Comparison of ENCODE assay signal across 16 mouse cellular contexts in genomic region chr17:50557566-50558238, GRCm38 (mm10). TPM values are rescaled to one million over a fixed set of nuclear protein-coding genes. Genes with fewer than 3 reads are reported as not detected.
DNase-seq lines count a peak whose midpoint lies in the region; ATAC-seq and TF ChIP-seq lines count a peak whose summit lies in the region.
"Had no signal": no experiment of that assay in that cellular context is flagged by ENCODE, and none has a peak within 500 bp of the region (broad histone marks: within the 10 kb centered on the region; RNA-seq: fewer than 3 reads in every experiment).

No protein-coding gene starts in this region.

- DNase-seq in cerebellum, postnatal 10 days: peak; percentile 27 to 34
- DNase-seq in cerebellum, adult 11-12 months: no peak
- no peak for DNase-seq in heart, postnatal 0 days (ENCODE audit: low spot score)
- DNase-seq in heart, postnatal 25 days (ENCODE audit: low spot score): no peak
- DNase-seq in midbrain, embryonic 11.5 days (ENCODE audit: low spot score, missing footprints): peak; percentile 65
- DNase-seq in midbrain, embryonic 10.5 days (ENCODE audit: low spot score): no peak
- DNase-seq in mesoderm, embryonic 11.5 days (ENCODE audit: low read depth, low spot score): peak; percentile 18
- no peak for DNase-seq in thymus, postnatal 0 days (ENCODE audit: low spot score)
- DNase-seq: B cell, adult 2 months; gastrocnemius, postnatal 10 days; kidney, postnatal 10 days; right cerebral cortex, postnatal 4 days; thymus, postnatal 25 days had no signal

- TF ChIP-seq EP300 in heart, postnatal 0 days (IDR thresholded peaks at IDR 0.05; ENCODE audit: low read depth): no peak

- H3K27ac ChIP-seq in heart, postnatal 0 days (ENCODE audit: low read depth): no peak overlapping the region
- no peak overlapping the region for H3K27ac ChIP-seq in midbrain, embryonic 11.5 days (ENCODE audit: low read depth, low read length)
- H3K27ac ChIP-seq in midbrain, embryonic 10.5 days (replicated peaks): no peak overlapping the region
- H3K27ac ChIP-seq: limb, embryonic 12.5 days had no signal

- H3K9ac ChIP-seq in heart, postnatal 0 days (replicated peaks; ENCODE audit: low read depth, low read length): no peak overlapping the region
- no peak overlapping the region for H3K9ac ChIP-seq in midbrain, embryonic 11.5 days (ENCODE audit: low read length)
- H3K9ac ChIP-seq: limb, embryonic 12.5 days had no signal

- WGBS in heart, postnatal 0 days: 88% methylated on average over 12 of the region's 12 CpGs
- 88% methylated on average over 12 of the region's 12 CpGs for WGBS in midbrain, embryonic 11.5 days
- WGBS in midbrain, embryonic 10.5 days: 89% methylated on average over 12 of the region's 12 CpGs

- no peaks in the 10 kb centered on the region for H3K9me3 ChIP-seq in heart, postnatal 0 days (replicated peaks; ENCODE audit: control insufficient read depth, low read length)
- H3K9me3 ChIP-seq in midbrain, embryonic 11.5 days (ENCODE audit: control insufficient read depth, low read length): no peaks in the 10 kb centered on the region
- no peaks in the 10 kb centered on the region for H3K9me3 ChIP-seq in midbrain, embryonic 10.5 days (replicated peaks)
- H3K9me3 ChIP-seq: limb, embryonic 12.5 days had no signal

- no peaks in the 10 kb centered on the region for H3K4me1 ChIP-seq in heart, postnatal 0 days (ENCODE audit: control insufficient read depth, insufficient read depth)
- H3K4me1 ChIP-seq in midbrain, embryonic 11.5 days (ENCODE audit: control insufficient read depth, insufficient read depth, low read length): no peaks in the 10 kb centered on the region
- H3K4me1 ChIP-seq in midbrain, embryonic 10.5 days: no peaks in the 10 kb centered on the region

- intact Hi-C loops in heart, postnatal 25 days (cut with DNase I): no loop called here

- ATAC-seq in heart, postnatal 0 days (ENCODE audit: insufficient read depth, low read depth): no peak
- ATAC-seq in midbrain, embryonic 11.5 days (ENCODE audit: low FRiP score): no peak

- H3K36me3 ChIP-seq in heart, postnatal 0 days (replicated peaks; ENCODE audit: control insufficient read depth, insufficient read depth, low read length): no peaks in the 10 kb centered on the region
- no peaks in the 10 kb centered on the region for H3K36me3 ChIP-seq in midbrain, embryonic 11.5 days (ENCODE audit: control insufficient read depth, insufficient read depth, low read length)
- H3K36me3 ChIP-seq in midbrain, embryonic 10.5 days: no peaks in the 10 kb centered on the region
- H3K36me3 ChIP-seq: G1E; limb, embryonic 12.5 days had no signal

- no peak overlapping the region for H3K4me2 ChIP-seq in heart, postnatal 0 days (ENCODE audit: low read depth, low read length)
- no peak overlapping the region for H3K4me2 ChIP-seq in midbrain, embryonic 11.5 days
- H3K4me2 ChIP-seq: limb, embryonic 12.5 days had no signal

- H3K27me3 ChIP-seq in heart, postnatal 0 days (ENCODE audit: control insufficient read depth, insufficient read depth, low read length): no peaks in the 10 kb centered on the region
- H3K27me3 ChIP-seq in midbrain, embryonic 11.5 days (ENCODE audit: control insufficient read depth, insufficient read depth, low read length): no peaks in the 10 kb centered on the region
- H3K27me3 ChIP-seq in midbrain, embryonic 10.5 days (ENCODE audit: low read depth, poor library complexity, severe bottlenecking): no peaks in the 10 kb centered on the region
- H3K27me3 ChIP-seq: limb, embryonic 12.5 days had no signal

- no peak overlapping the region for H3K4me3 ChIP-seq in heart, postnatal 0 days (ENCODE audit: low read depth, low read length)
- no peak overlapping the region for H3K4me3 ChIP-seq in midbrain, embryonic 11.5 days (ENCODE audit: low read depth, low read length)
- H3K4me3 ChIP-seq in midbrain, embryonic 10.5 days: no peak overlapping the region
- H3K4me3 ChIP-seq: limb, embryonic 12.5 days; myocyte had no signal

- TF ChIP-seq CTCF in heart, postnatal 0 days (IDR thresholded peaks at IDR 0.05; ENCODE audit: low read depth): peak; percentile 31

RNA-seq across cellular contexts. Expression of gene Plcl2, which starts 48.5 kb away (rescaled TPM):
- total RNA-seq in heart, postnatal 0 days (2014; rRNA removed; ENCODE audit: low replicate concordance): 11.4 and 22.7 TPM in 2 replicates
- polyA plus RNA-seq in heart, postnatal 0 days (2015; fragmentation: Nextera tagmentation; extraction: Ambion mirVana): 2.4 and 3.0 TPM in 2 replicates
- 1 to 10 TPM; 8.3 to 9.5 TPM for total RNA-seq in heart, postnatal 25 days (2021)
- 6.1 and 6.5 TPM in 2 replicates for polyA plus RNA-seq in midbrain, embryonic 11.5 days (2014; fragmentation: Nextera tagmentation; extraction: Ambion mirVana)
- 3.8 and 4.1 TPM in 2 replicates for polyA plus RNA-seq in midbrain, embryonic 10.5 days (2016; fragmentation: Nextera tagmentation; extraction: Ambion mirVana)
- 5.0 and 5.3 TPM in 2 replicates for polyA plus RNA-seq in thymus, postnatal 0 days (2015; fragmentation: Nextera tagmentation; extraction: Ambion mirVana)
- polyA plus RNA-seq: G1E had no signal

Comparison
In these comparisons a context has a peak if more than half of its experiments do, and no peak if none do; other contexts are left out.
1. DNase-seq: peak in cerebellum, postnatal 10 days (2 of 2), midbrain, embryonic 11.5 days (single experiment) and mesoderm, embryonic 11.5 days (single experiment); none in cerebellum, adult 11-12 months (single experiment), heart, postnatal 0 days (single experiment), heart, postnatal 25 days (single experiment), midbrain, embryonic 10.5 days (single experiment) and thymus, postnatal 0 days (single experiment).